Mouse (Mus musculus) thymus, adult 2 months (tissue): Measurements from ENCODE around the gene Mettl2.

ENCODE experiments used
- CTCF ChIP-seq: fragments of 200-500 bp; IDR thresholded peaks from 2 replicates; pipeline ENCODE4 v1.5.1; 2012; ENCODE audit warnings: mild to moderate bottlenecking, control low read depth, low read length, moderate library complexity, borderline replicate concordance; ENCODE audit not compliant: control insufficient read depth, poor library complexity, insufficient read depth; ENCODE audit errors: extremely low read depth
- POLR2A ChIP-seq: fragments of 200-500 bp; IDR thresholded peaks from 2 replicates; pipeline ENCODE4 v1.6.1; 2012; ENCODE audit warnings: mild to moderate bottlenecking, low read length, control low read depth, moderate library complexity; ENCODE audit not compliant: control insufficient read depth, poor library complexity, insufficient read depth; ENCODE audit errors: extremely low read depth

GRCm38 (mm10) chr11:105161411-105161810, 35.2 kb downstream of the Mettl2 start:
- TF ChIP-seq POLR2A = no peak
- TF ChIP-seq CTCF = no peak
